Mouse (Mus musculus) activated CD4-positive, CD25-positive, alpha-beta regulatory T cell, adult 4 months (primary cell): ENCODE data around the gene Rab4b. TPM values are rescaled to one million over a fixed set of nuclear protein-coding genes. Genes with fewer than 3 reads are reported as not detected.

Experiments
- ATAC-seq: one replicate; pipeline ENCODE4 v1.8.0; 2017
- polyA plus RNA-seq, 2 experiments: library from polyadenylated mRNA; unstranded; fragments of 100-300 nt; shearing (Covaris generic); gene quantifications; one replicate each; pipeline ENCODE4 v1.2.1; 2017

The Rab4b gene
- polyA plus RNA-seq: 100 to 1,000 TPM; 126 to 166 TPM

GRCm38 (mm10) chr7:27178324-27179216, at the start of gene Rab4b:
Rab4b (minus strand) TSS chr7:27178896.
- peak; percentile 95 for ATAC-seq

GRCm38 (mm10) chr7:27228281-27228821, 49.7 kb upstream of the Rab4b start, which contains the start of gene Itpkc:
Itpkc (minus strand) TSS chr7:27228661.
- ATAC-seq: peak; percentile 88

GRCm38 (mm10) chr7:27227676-27228075, 49.0 kb upstream of the Rab4b start:
- ATAC-seq: no peak

GRCm38 (mm10) chr7:27227276-27227675, 48.6 kb upstream of the Rab4b start:
- no peak for ATAC-seq

- ATAC-seq: no peak
These were observed 46.3 kb upstream of the Rab4b start for GRCm38 (mm10) chr7:27224877-27225575.

DNA sequence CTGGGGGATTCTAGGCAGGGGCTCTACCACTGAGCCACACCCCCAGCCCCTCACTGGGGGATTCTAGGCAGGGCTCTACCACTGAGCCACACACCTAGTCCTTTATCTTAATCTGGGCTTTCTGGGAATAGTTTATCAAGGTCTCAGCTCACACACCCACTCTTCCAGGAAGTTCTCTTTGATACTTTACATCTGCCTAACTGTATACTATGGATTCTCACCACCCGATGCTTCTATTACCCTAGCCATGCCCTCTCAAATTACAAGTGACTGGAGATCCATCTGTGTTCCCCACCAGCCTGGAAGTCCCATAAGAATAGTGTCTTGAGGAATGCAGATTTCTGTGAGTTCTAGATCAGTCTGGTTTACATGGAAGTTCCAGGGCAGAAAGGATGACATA, 43.8 kb upstream of the Rab4b start:
- no peak for ATAC-seq

- ATAC-seq: no peak
These were observed 43.2 kb upstream of the Rab4b start for GRCm38 (mm10) chr7:27221939-27222338.

DNA sequence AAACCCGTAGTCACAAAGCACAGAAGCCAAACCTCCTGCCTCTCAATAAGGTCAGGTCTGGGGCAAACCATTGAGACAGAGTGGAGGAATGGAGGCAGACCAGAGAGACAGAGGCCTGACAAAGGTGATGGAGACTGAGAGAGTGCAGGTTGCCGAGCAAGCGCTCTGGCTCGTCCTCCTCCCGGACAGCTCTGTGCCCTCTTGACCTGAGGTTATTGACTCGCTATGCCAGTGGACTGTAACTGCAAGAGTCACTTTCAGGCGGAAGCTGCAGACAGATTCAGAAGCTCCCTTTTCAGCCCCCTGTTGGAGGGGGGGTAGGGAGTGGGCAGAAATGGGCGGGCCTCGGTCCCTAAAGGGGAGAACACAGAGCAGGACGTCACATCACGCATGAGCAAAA, 41.2 kb upstream of the Rab4b start:
- ATAC-seq: no peak

DNA sequence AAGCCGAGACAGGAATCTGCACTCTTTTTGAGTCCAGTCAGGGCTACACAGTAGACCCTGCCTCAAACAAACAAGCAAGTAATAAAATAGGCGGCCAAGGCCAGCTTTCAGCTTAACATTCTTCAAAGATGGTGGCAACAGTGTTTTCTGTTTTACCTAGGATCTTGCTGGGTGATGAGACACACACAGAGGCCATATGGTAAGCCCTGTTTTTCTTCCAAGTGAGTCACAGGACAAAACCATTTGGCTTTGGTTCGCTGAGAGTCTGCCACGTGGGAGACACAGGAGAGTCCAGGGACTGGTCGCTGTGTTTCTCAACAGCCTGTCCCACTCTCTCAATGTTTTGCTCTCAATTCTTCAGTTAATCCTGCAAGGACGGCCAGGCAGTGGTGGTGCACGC, 39.9 kb upstream of the Rab4b start:
- ATAC-seq: no peak

DNA sequence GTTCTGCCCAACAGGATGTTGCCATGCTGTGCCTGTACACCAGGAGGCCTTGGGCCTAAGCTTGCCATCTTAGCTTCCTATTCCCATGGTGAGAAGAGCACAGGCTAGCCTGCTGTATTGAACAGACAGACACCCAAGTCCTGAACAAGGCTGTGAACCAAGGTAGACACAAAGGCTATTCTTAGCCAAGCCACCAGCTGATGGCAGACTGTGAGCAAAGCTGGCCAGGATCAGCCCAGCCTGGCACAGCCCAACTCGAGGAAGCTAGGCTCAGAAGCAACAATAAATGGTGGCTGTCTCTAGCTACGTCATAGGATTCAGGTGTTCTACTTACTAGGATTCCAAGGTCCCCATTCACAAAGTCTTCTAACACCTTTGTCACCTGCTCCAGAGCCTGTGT, 33.9 kb upstream of the Rab4b start:
- ATAC-seq: no peak

GRCm38 (mm10) chr7:27203730-27204449, 25.2 kb upstream of the Rab4b start:
- no peak for ATAC-seq

- ATAC-seq: no peak
These were observed 20.1 kb upstream of the Rab4b start for GRCm38 (mm10) chr7:27198779-27199178.

DNA sequence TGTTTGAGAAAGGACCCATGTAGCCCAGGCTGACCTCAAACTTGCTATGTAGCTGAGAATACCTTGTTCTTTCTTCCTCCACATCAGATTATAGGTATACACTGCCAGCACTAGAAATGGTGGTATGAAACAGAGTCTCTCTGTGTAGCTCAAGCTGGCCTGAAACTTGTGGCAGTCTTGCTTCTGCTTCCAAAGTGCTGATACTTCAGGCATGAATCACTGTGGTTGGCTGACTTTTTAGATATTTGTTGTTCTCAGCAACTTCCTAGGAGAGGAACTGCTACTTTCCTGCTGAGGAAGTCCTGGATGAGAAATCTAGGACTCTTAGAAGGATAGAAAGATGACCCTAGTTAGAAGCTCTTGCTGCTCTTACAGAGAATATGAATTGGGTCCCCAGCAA, 19.7 kb upstream of the Rab4b start:
- ATAC-seq: no peak

DNA sequence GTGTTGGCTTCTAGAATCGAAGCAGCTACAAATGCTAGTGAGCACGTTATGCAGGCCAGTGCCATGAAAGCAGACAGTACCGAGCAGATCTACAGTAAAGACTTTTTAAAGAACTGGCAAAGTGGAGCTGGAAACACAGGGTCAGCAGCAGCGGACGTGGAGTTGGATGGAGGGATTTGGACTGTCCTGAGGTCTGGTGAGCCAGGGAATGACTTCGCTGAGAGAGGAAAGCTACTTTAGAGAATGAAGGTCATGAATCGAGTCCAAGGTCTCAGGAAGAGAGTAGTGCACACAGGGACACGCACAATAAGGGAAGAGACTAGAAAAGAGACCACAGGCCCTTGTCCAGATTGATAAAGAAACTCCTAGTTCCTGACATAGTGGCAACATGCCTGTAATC, 18.9 kb upstream of the Rab4b start:
- no peak for ATAC-seq

DNA sequence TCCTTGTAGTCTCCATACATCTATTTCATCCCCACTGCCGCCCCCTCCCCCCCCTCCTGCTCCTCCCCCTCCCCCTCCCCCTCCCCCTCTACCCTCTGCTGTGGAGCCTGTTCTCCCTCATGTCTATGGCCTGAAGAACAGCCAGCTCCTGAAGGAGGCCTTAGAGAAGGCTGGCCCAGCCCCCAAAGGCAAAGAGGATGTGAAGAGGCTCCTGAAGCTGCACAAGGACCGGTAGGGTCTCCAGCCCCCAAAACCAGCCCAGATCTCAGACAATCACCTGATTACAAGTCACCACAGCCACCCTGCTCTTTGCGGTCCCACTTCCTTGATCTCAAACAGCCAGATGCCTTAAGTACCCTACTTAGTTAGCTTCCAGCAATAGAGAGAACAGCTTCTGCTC, 18.4 kb upstream of the Rab4b start:
- ATAC-seq: no peak

- peak; percentile 96 for ATAC-seq
These were observed 17.2 kb upstream of the Rab4b start, which contains the start of the genes BC024978 and Snrpa for GRCm38 (mm10) chr7:27195681-27196611. BC024978 (plus strand) TSS chr7:27195781. Snrpa (minus strand) TSS chr7:27196271.

- no peak for ATAC-seq
These were observed 15.0 kb upstream of the Rab4b start for GRCm38 (mm10) chr7:27193731-27194130.

GRCm38 (mm10) chr7:27192434-27192833, 13.7 kb upstream of the Rab4b start:
- no peak for ATAC-seq

GRCm38 (mm10) chr7:27189271-27189931, 10.7 kb upstream of the Rab4b start:
- no peak for ATAC-seq

DNA sequence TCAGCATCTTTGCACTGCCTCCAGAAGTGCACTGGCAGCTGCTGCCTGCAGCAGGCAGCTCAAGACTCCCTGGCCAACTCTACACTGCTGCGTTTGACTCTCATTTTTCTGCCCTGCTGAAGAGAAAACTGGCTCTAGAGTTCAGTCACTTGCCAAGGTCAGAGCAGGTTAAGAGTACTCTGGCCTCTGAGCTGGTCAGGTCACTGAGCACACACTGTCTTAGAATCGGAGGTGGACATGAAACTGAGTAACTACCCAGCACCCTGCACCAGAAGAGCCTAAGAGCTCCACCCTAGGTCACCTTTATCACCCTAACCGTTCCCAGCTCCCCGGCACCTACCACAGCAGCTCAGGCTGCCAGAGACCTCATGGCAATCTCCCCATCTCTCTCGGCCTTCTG, 7.3 kb upstream of the Rab4b start:
- ATAC-seq: no peak

- ATAC-seq: no peak
These were observed 6.3 kb upstream of the Rab4b start for GRCm38 (mm10) chr7:27184964-27185363.
